Mouse (Mus musculus) spleen, adult 2 months (tissue): ENCODE measurements around the gene Rrm1.

Experiments used
- CTCF ChIP-seq: fragments of 200-500 bp; IDR thresholded peaks from 2 replicates; pipeline ENCODE4 v1.5.1; 2011; ENCODE audit warnings: mild to moderate bottlenecking, inconsistent platforms; ENCODE audit not compliant: insufficient read depth, insufficient read length, insufficient replicate concordance; ENCODE audit errors: extremely low read depth
- POLR2A ChIP-seq: fragments of 200-500 bp; IDR thresholded peaks from 2 replicates; pipeline ENCODE4 v1.6.1; 2011; ENCODE audit warnings: low read depth, low read length, inconsistent platforms

- TF ChIP-seq POLR2A (no peak), CTCF (no peak)
Observed at GRCm38 (mm10) chr7:102483665-102484064, 42.2 kb downstream of the Rrm1 start.
